Mouse (Mus musculus) skeletal muscle tissue, adult 2 months (tissue): Measurements from ENCODE around the gene 4930438A08Rik.

Experiments
- DNase-seq: peaks from one replicate; pipeline ENCODE4 v3.0.0-alpha.2; 2012; ENCODE audit warnings: low read depth, low spot score

4930438A08Rik gene

GRCm38 (mm10) chr11:58323570-58324340, 49.2 kb downstream of the 4930438A08Rik start:
- DNase-seq, result no peak

GRCm38 (mm10) chr11:58324614-58325229, 50.1 kb downstream of the 4930438A08Rik start:
- no peak for DNase-seq

- DNase-seq, result no peak
These were observed 52.2 kb downstream of the 4930438A08Rik start for GRCm38 (mm10) chr11:58326781-58327180.

- no peak for DNase-seq
These were observed 55.3 kb downstream of the 4930438A08Rik start for GRCm38 (mm10) chr11:58329906-58330275.

- peak; percentile 92 for DNase-seq
These were observed 55.9 kb downstream of the 4930438A08Rik start, which contains the start of the genes Zfp672 and Sh3bp5l for GRCm38 (mm10) chr11:58330276-58331148. Zfp672 (minus strand) TSS chr11:58330339. Sh3bp5l (plus strand) TSS chr11:58330724.

- no peak for DNase-seq
These were observed 56.5 kb downstream of the 4930438A08Rik start for GRCm38 (mm10) chr11:58331149-58331495.

GRCm38 (mm10) chr11:58331546-58331945, 56.9 kb downstream of the 4930438A08Rik start:
- DNase-seq, result no peak

GRCm38 (mm10) chr11:58334746-58335145, 60.1 kb downstream of the 4930438A08Rik start:
- peak; percentile 62 for DNase-seq
